Mouse (Mus musculus): ENCODE data around the gene Slc6a16. TPM values are rescaled to one million over a fixed set of nuclear protein-coding genes. Genes with fewer than 3 reads are reported as not detected.

The Slc6a16 gene
- not detected for polyA plus RNA-seq (2014; fragmentation: Illumina TruSeq; extraction: RNeasy Lipid Tissue Mini Kit (QIAGEN cat#74804); ENCODE audit: low read depth, low replicate concordance)

DNA sequence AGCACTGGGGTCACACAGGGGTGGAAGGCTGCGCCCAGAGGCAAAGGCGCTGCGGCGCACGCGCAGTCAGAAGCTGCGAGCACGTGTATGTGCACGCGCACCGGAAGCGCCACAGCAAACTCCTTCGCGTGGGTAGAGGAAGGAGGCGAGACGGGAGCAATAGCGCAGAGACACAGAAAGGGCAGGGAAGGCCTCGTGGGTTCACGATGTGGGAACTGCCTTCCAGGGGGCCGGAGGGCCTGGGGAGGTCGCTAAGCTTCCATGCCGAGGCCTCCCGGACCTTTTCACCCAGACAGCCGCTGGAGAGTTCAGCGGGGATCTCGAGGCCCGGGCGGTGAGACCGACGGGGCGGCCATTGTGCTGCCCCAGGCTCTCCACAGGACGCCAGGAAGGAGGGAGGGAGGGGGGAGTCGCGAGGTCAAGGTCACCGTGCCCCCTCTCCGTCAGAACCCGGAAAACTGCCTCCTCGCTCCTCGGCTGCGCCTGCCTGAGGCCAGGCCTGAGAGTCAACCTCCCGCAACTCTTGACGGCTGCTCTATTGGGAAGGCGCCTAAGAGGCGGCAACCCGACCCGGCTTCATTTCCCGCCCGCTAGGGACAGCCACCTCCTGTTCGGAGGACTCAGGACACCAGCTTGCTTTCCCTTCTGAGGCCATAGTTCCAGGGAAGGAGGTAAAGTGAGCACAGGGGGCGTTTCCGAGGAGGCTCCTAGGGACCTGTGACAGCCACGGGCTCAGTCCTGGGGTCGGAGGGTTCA, at the start of gene Slc6a16:
TSS of gene Slc6a16 (plus strand) at position 453 of the 756 bp plus-strand sequence.

DNA sequence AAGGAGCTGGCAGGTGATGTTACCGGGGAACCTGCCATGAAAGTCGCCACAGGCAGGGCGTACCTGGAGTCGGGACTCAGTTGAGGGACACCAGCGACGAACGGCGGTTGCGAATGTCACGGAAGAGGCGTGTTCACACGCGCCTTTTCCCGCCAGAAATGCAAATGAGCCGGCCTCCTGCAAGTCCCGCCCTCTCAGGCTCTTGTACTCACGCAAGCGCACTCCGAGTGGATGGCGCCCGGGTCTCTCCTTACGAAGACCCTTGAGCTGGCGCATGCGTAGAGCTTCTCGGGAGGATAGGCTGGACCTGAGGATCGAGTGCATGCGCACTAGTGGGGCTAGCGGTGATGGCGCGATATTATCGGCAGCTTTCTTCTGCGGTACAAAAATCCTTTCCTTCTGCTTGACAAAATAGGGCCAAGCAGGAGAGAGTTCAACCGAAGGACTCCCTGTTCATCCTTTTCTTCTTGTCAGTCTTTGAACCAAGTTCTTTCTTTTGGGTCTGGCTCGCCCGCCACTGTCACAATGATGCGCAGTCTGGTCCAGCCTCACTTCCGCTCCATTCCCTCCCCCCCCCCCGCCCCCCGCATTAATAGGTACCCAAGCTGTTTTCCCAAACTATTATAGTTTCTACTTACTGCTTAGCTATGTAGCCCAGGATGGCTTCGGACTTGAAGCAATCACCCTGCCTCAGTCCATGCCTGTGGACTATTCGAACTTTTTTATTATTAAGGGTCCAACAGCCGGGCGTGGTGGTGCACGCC, 36.3 kb upstream of the Slc6a16 start, which contains the start of gene Ccdc155:
TSS of gene Ccdc155 (minus strand) at position 513 of the 764 bp plus-strand sequence.

DNA sequence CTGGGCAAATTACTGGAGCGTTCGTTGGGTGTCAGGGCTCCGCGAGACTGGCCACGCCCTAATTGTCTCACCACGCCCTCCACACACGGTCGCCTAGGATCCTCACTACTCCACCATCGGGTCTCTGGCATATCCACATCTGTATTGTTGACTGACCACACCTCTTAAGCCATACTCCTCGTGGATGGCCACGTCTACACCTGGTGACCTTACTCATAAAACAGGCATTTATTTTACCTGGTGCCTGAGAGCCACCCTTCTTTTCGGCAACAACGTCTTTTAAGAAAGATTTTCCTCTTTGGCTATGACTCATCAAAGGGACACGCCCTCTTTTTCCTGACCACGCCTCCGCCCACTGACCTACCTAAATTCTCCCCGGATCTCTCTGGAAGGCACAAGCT, 29.0 kb upstream of the Slc6a16 start, which contains the start of gene Dkkl1:
TSS of gene Dkkl1 (minus strand) at position 297 of the 401 bp plus-strand sequence.

GRCm38 (mm10) chr7:45215673-45216441, 25.0 kb upstream of the Slc6a16 start, which contains the start of gene Tead2:
Gene Tead2 (plus strand): TSS chr7:45215753.

GRCm38 (mm10) chr7:45238723-45239496, 2.0 kb upstream of the Slc6a16 start, which contains the start of gene Cd37:
Gene Cd37 (minus strand): TSS chr7:45239115.

GRCm38 (mm10) chr7:45277136-45277760, 36.4 kb downstream of the Slc6a16 start, which contains the start of gene Slc6a21:
Gene Slc6a21 (plus strand): TSS chr7:45277513.

Other genes with a start within 250 kb of the Slc6a16 start
- 24.0 TPM for gene Irf3, start 243.4 kb upstream of the Slc6a16 start, polyA plus RNA-seq (2014; fragmentation: Illumina TruSeq; extraction: RNeasy Lipid Tissue Mini Kit (QIAGEN cat#74804); ENCODE audit: low read depth, low replicate concordance)
- gene Bcl2l12, start 242.4 kb upstream of the Slc6a16 start, polyA plus RNA-seq (2014; fragmentation: Illumina TruSeq; extraction: RNeasy Lipid Tissue Mini Kit (QIAGEN cat#74804); ENCODE audit: low read depth, low replicate concordance): 0.76 TPM
- 6.3 TPM for gene Scaf1, start 224.7 kb upstream of the Slc6a16 start, polyA plus RNA-seq (2014; fragmentation: Illumina TruSeq; extraction: RNeasy Lipid Tissue Mini Kit (QIAGEN cat#74804); ENCODE audit: low read depth, low replicate concordance)
- 3.2 TPM for gene Rras, start 223.1 kb upstream of the Slc6a16 start, polyA plus RNA-seq (2014; fragmentation: Illumina TruSeq; extraction: RNeasy Lipid Tissue Mini Kit (QIAGEN cat#74804); ENCODE audit: low read depth, low replicate concordance)
- gene Prr12, start 188.2 kb upstream of the Slc6a16 start, polyA plus RNA-seq (2014; fragmentation: Illumina TruSeq; extraction: RNeasy Lipid Tissue Mini Kit (QIAGEN cat#74804); ENCODE audit: low read depth, low replicate concordance): 0.22 TPM
- 6.3 TPM for gene Nosip, start 178.7 kb upstream of the Slc6a16 start, polyA plus RNA-seq (2014; fragmentation: Illumina TruSeq; extraction: RNeasy Lipid Tissue Mini Kit (QIAGEN cat#74804); ENCODE audit: low read depth, low replicate concordance)
- gene Prrg2, start 178.4 kb upstream of the Slc6a16 start, polyA plus RNA-seq (2014; fragmentation: Illumina TruSeq; extraction: RNeasy Lipid Tissue Mini Kit (QIAGEN cat#74804); ENCODE audit: low read depth, low replicate concordance): 10.9 TPM
- not detected for gene Rcn3, start 148.9 kb upstream of the Slc6a16 start, polyA plus RNA-seq (2014; fragmentation: Illumina TruSeq; extraction: RNeasy Lipid Tissue Mini Kit (QIAGEN cat#74804); ENCODE audit: low read depth, low replicate concordance)
- 8.9 TPM for gene Fcgrt, start 137.2 kb upstream of the Slc6a16 start, polyA plus RNA-seq (2014; fragmentation: Illumina TruSeq; extraction: RNeasy Lipid Tissue Mini Kit (QIAGEN cat#74804); ENCODE audit: low read depth, low replicate concordance)
- gene Rps11, start 116.6 kb upstream of the Slc6a16 start, polyA plus RNA-seq (2014; fragmentation: Illumina TruSeq; extraction: RNeasy Lipid Tissue Mini Kit (QIAGEN cat#74804); ENCODE audit: low read depth, low replicate concordance): 378 TPM
- gene Rpl13a, start 112.3 kb upstream of the Slc6a16 start, polyA plus RNA-seq (2014; fragmentation: Illumina TruSeq; extraction: RNeasy Lipid Tissue Mini Kit (QIAGEN cat#74804); ENCODE audit: low read depth, low replicate concordance): 519 TPM
- gene Gm45713, start 104.9 kb upstream of the Slc6a16 start, polyA plus RNA-seq (2014; fragmentation: Illumina TruSeq; extraction: RNeasy Lipid Tissue Mini Kit (QIAGEN cat#74804); ENCODE audit: low read depth, low replicate concordance): not detected
- 14.4 TPM for gene Flt3l, start 104.7 kb upstream of the Slc6a16 start, polyA plus RNA-seq (2014; fragmentation: Illumina TruSeq; extraction: RNeasy Lipid Tissue Mini Kit (QIAGEN cat#74804); ENCODE audit: low read depth, low replicate concordance)
- gene Pih1d1, start 86.8 kb upstream of the Slc6a16 start, polyA plus RNA-seq (2014; fragmentation: Illumina TruSeq; extraction: RNeasy Lipid Tissue Mini Kit (QIAGEN cat#74804); ENCODE audit: low read depth, low replicate concordance): 1.2 TPM
- gene Aldh16a1, start 86.5 kb upstream of the Slc6a16 start, polyA plus RNA-seq (2014; fragmentation: Illumina TruSeq; extraction: RNeasy Lipid Tissue Mini Kit (QIAGEN cat#74804); ENCODE audit: low read depth, low replicate concordance): 12.3 TPM
- not detected for gene Slc17a7, start 77.1 kb upstream of the Slc6a16 start, polyA plus RNA-seq (2014; fragmentation: Illumina TruSeq; extraction: RNeasy Lipid Tissue Mini Kit (QIAGEN cat#74804); ENCODE audit: low read depth, low replicate concordance)
- not detected for gene Gfy, start 61.5 kb upstream of the Slc6a16 start, polyA plus RNA-seq (2014; fragmentation: Illumina TruSeq; extraction: RNeasy Lipid Tissue Mini Kit (QIAGEN cat#74804); ENCODE audit: low read depth, low replicate concordance)
- not detected for gene Pth2, start 60.1 kb upstream of the Slc6a16 start, polyA plus RNA-seq (2014; fragmentation: Illumina TruSeq; extraction: RNeasy Lipid Tissue Mini Kit (QIAGEN cat#74804); ENCODE audit: low read depth, low replicate concordance)
- not detected for gene Ccdc155, start 36.2 kb upstream of the Slc6a16 start, polyA plus RNA-seq (2014; fragmentation: Illumina TruSeq; extraction: RNeasy Lipid Tissue Mini Kit (QIAGEN cat#74804); ENCODE audit: low read depth, low replicate concordance)
- gene Dkkl1, start 28.9 kb upstream of the Slc6a16 start, polyA plus RNA-seq (2014; fragmentation: Illumina TruSeq; extraction: RNeasy Lipid Tissue Mini Kit (QIAGEN cat#74804); ENCODE audit: low read depth, low replicate concordance): not detected
- 1.1 TPM for gene Tead2, start 25.3 kb upstream of the Slc6a16 start, polyA plus RNA-seq (2014; fragmentation: Illumina TruSeq; extraction: RNeasy Lipid Tissue Mini Kit (QIAGEN cat#74804); ENCODE audit: low read depth, low replicate concordance)
- 3.6 TPM for gene Cd37, start 2.0 kb upstream of the Slc6a16 start, polyA plus RNA-seq (2014; fragmentation: Illumina TruSeq; extraction: RNeasy Lipid Tissue Mini Kit (QIAGEN cat#74804); ENCODE audit: low read depth, low replicate concordance)
- not detected for gene Slc6a21, start 36.4 kb downstream of the Slc6a16 start, polyA plus RNA-seq (2014; fragmentation: Illumina TruSeq; extraction: RNeasy Lipid Tissue Mini Kit (QIAGEN cat#74804); ENCODE audit: low read depth, low replicate concordance)
- 8.2 TPM for gene Trpm4, start 92.7 kb downstream of the Slc6a16 start, polyA plus RNA-seq (2014; fragmentation: Illumina TruSeq; extraction: RNeasy Lipid Tissue Mini Kit (QIAGEN cat#74804); ENCODE audit: low read depth, low replicate concordance)
- gene Hrc, start 94.2 kb downstream of the Slc6a16 start, polyA plus RNA-seq (2014; fragmentation: Illumina TruSeq; extraction: RNeasy Lipid Tissue Mini Kit (QIAGEN cat#74804); ENCODE audit: low read depth, low replicate concordance): 0.28 TPM
- 0.41 TPM for gene Ppfia3, start 125.9 kb downstream of the Slc6a16 start, polyA plus RNA-seq (2014; fragmentation: Illumina TruSeq; extraction: RNeasy Lipid Tissue Mini Kit (QIAGEN cat#74804); ENCODE audit: low read depth, low replicate concordance)
- not detected for gene Lin7b, start 129.5 kb downstream of the Slc6a16 start, polyA plus RNA-seq (2014; fragmentation: Illumina TruSeq; extraction: RNeasy Lipid Tissue Mini Kit (QIAGEN cat#74804); ENCODE audit: low read depth, low replicate concordance)
- gene Snrnp70, start 154.7 kb downstream of the Slc6a16 start, polyA plus RNA-seq (2014; fragmentation: Illumina TruSeq; extraction: RNeasy Lipid Tissue Mini Kit (QIAGEN cat#74804); ENCODE audit: low read depth, low replicate concordance): 119 TPM
- not detected for gene Kcna7, start 164.6 kb downstream of the Slc6a16 start, polyA plus RNA-seq (2014; fragmentation: Illumina TruSeq; extraction: RNeasy Lipid Tissue Mini Kit (QIAGEN cat#74804); ENCODE audit: low read depth, low replicate concordance)
- gene Ntf5, start 172.6 kb downstream of the Slc6a16 start, polyA plus RNA-seq (2014; fragmentation: Illumina TruSeq; extraction: RNeasy Lipid Tissue Mini Kit (QIAGEN cat#74804); ENCODE audit: low read depth, low replicate concordance): not detected
- not detected for gene Lhb, start 179.7 kb downstream of the Slc6a16 start, polyA plus RNA-seq (2014; fragmentation: Illumina TruSeq; extraction: RNeasy Lipid Tissue Mini Kit (QIAGEN cat#74804); ENCODE audit: low read depth, low replicate concordance)
- 2.6 TPM for gene Gys1, start 193.8 kb downstream of the Slc6a16 start, polyA plus RNA-seq (2014; fragmentation: Illumina TruSeq; extraction: RNeasy Lipid Tissue Mini Kit (QIAGEN cat#74804); ENCODE audit: low read depth, low replicate concordance)
- gene Ruvbl2, start 197.0 kb downstream of the Slc6a16 start, polyA plus RNA-seq (2014; fragmentation: Illumina TruSeq; extraction: RNeasy Lipid Tissue Mini Kit (QIAGEN cat#74804); ENCODE audit: low read depth, low replicate concordance): 0.63 TPM
- 3.0 TPM for gene Ftl1, start 218.8 kb downstream of the Slc6a16 start, polyA plus RNA-seq (2014; fragmentation: Illumina TruSeq; extraction: RNeasy Lipid Tissue Mini Kit (QIAGEN cat#74804); ENCODE audit: low read depth, low replicate concordance)
- 1.4 TPM for gene Bax, start 225.8 kb downstream of the Slc6a16 start, polyA plus RNA-seq (2014; fragmentation: Illumina TruSeq; extraction: RNeasy Lipid Tissue Mini Kit (QIAGEN cat#74804); ENCODE audit: low read depth, low replicate concordance)
- gene Tulp2, start 240.8 kb downstream of the Slc6a16 start, polyA plus RNA-seq (2014; fragmentation: Illumina TruSeq; extraction: RNeasy Lipid Tissue Mini Kit (QIAGEN cat#74804); ENCODE audit: low read depth, low replicate concordance): not detected
- gene Gm45808, start 245.7 kb downstream of the Slc6a16 start, polyA plus RNA-seq (2014; fragmentation: Illumina TruSeq; extraction: RNeasy Lipid Tissue Mini Kit (QIAGEN cat#74804); ENCODE audit: low read depth, low replicate concordance): not detected
- 3.8 TPM for gene Dhdh, start 247.7 kb downstream of the Slc6a16 start, polyA plus RNA-seq (2014; fragmentation: Illumina TruSeq; extraction: RNeasy Lipid Tissue Mini Kit (QIAGEN cat#74804); ENCODE audit: low read depth, low replicate concordance)